Mouse (Mus musculus): ENCODE results near the gene Gm28729. TPM values are rescaled to one million over a fixed set of nuclear protein-coding genes. Genes with fewer than 3 reads are reported as not detected.

Gene Gm28729
- polyA plus RNA-seq (2012; rRNA removed) = 0.14 and 0.15 TPM in 2 replicates

GRCm38 (mm10) chr9:96524972-96525506 is at the start of gene Gm28729:
TSS of gene Gm28729 (minus strand) at chr9:96525264.

GRCm38 (mm10) chr9:96478071-96478888 is 46.8 kb downstream of the Gm28729 start, which contains the start of gene Rnf7:
TSS of gene Rnf7 (minus strand) at chr9:96478675.

Other genes with a start within 250 kb of the Gm28729 start
- gene Atp1b3, start 160.8 kb downstream of the Gm28729 start, polyA plus RNA-seq (2012; rRNA removed) = 82.6 and 82.9 TPM in 2 replicates
- gene Rnf7, start 46.6 kb downstream of the Gm28729 start, polyA plus RNA-seq (2012; rRNA removed) = 225 and 296 TPM in 2 replicates
- 10.9 and 11.1 TPM in 2 replicates for gene Rasa2, start 106.4 kb upstream of the Gm28729 start, polyA plus RNA-seq (2012; rRNA removed)
- gene Zbtb38, start 227.6 kb upstream of the Gm28729 start, polyA plus RNA-seq (2012; rRNA removed) = 10.8 and 11.6 TPM in 2 replicates

All from central nervous system, embryonic 18 days (tissue).